Mouse (Mus musculus) ovary, postnatal 36 days (tissue): ENCODE measurements at regions not wholly inside any gene's neighbourhood (a gene's known extent, or its start where the extent isn't known, plus 50 kb on each side); places are given as distances from the start of the nearest gene placed in this dataset.

Experiments used
- DNase-seq: peaks from one replicate; pipeline ENCODE4 v3.0.0; 2022; ENCODE audit warnings: low spot score, mixed read lengths

DNA sequence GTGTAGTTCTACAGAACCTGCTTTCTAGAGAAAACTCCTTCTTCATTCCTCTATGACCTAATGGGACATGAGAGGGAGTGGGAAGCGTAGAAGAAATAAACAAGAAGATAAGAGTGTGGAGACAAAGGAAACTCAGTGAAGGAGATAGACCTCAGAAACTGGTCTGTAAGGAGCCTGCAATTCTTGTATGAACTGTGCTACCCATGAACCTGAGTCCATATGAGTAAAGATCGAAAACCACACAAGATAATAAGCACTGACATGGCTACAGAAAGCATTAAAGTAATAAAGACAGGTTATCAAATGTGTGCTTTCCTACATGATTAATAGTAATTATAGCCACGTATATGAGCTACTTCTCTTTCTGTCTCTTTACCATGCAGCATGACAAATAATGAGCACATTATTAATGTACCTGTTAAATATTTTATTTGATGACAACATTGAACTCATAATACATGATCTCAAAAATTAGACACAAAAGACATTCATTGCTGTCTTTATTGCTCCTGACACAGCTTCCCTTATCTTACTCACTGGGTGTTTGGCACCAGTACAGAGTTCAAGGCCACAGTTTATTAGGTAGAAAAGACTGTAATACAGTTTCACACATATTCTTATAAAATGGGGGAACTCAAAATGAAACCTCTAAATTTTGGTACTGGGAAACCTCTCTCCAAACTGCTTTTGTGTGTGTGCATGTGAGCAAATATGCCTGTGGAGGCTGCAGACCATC is 67.0 kb upstream of the Tle4 start:
- no peak for DNase-seq

DNA sequence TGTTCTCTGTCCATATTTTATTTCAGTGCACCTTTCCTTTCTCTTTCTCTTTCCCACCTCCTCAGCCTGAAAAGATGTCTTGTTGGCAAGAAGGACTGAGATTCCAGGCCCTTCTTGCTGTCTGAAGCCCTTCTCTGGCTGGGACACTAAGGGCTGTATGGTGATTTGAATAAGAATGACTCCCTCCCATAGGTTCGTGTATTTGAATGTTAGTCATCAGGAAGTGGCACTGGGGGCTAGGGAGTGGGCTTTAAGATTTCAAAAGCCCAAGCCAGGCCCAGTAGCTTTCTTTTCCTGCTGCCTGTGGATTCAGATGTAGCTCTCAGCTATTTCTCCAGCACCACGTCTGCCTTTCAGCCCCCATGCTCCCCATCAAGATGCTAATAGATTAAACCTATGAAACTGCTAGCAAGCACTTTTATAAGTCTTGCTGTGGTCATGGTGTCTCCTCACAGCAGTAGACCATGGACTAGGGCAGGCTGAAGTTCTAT is 66.3 kb upstream of the Tle4 start:
- no peak for DNase-seq

DNA sequence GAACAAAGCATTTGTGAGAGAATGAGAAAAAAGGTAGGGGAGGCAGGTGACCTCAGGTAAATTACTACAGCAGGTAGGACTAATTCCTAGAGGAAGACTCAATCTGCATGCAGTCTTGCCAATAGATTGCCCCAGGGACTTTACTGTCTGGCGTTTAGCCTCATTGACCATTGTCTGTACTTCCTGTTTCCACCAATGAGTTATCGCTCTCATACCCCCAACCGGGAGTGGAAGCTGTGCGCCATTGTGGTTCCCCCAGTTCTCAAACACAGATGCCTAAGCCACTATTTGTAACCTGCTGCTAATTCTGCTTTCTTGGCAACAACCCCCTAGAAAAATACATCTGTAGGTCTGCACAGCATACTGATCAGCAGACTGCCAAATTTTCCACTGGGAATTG is 65.5 kb upstream of the Tle4 start:
- DNase-seq = no peak

DNA sequence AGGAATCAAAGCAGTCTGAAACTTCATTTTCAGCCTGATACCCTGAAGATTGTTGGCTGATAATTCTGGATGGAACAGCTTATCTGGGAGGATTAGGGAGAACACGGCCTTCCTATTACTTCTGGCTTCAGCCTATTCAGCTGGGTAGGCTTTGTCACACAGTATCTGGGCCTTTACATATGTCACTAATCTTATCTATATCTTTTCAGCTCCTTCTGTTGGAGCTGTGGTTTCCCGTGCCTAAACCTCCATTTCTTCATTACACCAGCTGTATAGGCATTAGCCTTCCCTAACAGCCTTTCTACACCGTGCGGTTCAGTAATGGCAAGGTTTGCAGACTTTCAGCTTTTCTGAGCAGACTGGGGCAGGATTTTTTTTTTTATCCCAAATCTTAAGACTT is 61.9 kb upstream of the Tle4 start:
- no peak for DNase-seq

DNA sequence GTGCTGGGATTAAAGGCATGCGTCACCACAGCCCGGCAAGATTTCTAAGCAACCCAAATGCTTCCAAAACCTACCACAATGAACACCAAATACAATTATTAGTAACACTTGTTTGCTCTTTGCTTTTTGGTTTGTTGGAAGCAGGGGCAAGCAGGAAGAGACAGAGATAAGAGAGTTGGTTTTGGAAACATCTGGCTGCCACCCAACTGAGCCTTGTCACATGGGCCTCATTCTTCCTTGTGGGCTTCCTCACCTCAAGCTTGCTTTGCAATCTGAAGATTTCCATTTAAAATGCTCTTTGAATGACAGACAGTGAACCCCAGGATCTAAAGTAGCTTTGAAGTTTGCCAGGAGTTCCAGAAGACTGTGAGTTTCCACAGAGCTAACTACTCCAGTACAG is 60.6 kb upstream of the Tle4 start:
- DNase-seq = no peak

DNA sequence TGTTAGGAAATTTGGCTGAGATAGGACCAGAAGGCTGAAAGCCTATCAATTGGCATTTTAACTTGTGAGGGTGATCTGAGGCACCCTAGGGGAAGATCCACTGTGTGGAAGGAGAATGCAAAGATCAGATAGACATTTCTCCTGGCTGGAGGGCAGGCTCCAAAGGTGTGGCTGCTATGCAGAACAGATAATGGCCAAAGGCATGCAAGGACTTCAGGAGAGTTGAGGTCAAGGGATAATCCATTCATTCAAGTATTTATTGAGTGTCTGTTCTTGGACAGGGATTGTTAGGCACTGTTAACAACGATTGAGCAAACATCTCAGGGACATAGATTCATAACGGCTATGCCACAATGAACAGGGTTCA is 58.2 kb upstream of the Tle4 start:
- DNase-seq = no peak

DNA sequence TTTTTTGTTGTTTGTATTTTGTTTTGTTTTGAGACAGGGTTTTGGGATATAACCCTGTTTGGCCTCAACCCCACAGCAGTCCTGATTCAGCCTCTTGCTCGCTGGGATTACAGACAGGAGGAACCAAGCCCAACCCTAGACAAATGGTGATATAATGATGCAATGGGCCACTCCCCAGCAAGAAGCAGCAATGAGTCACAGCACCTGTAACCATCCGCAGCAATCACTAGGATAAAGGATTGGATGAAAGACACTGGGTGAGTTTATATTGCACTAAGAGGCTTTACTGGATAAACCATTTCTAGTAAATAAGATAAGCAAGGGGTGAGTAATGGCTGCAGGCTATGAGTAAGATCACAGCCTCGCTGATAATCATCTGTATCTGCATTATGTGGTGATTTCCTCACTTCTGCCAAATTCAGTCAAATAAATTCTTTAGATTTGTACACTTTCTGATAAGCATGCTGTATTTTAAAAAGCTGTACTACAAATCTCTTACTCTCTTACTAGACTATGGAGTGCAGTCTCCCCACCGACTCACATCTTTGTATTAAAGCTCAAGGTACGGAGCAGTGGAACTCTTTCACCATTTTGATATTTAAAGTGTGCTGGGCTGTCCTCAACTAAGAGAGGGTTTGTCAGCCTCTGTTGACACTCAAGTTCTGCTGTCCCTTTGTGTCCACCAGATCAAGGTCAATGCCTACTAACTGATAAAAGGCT is 57.6 kb upstream of the Tle4 start:
- DNase-seq = no peak
